ENCODE assay signal across 8 mouse cellular contexts in genomic region chr7:110801028-110801427, GRCm38 (mm10). TPM values are rescaled to one million over a fixed set of nuclear protein-coding genes. Genes with fewer than 3 reads are reported as not detected.
DNase-seq lines count a peak whose midpoint lies in the region; ATAC-seq lines count a peak whose summit lies in the region.

No protein-coding gene starts in this region.

- DNase-seq in WW6 (ENCODE audit: low read depth, low spot score), result peak; percentile 38
- DNase-seq in cerebellum, adult 9-10 months, result peak; percentile 91
- peak; percentile 65 to 83 for DNase-seq in frontal cortex, postnatal 10 days (ENCODE audit: low spot score in 2 of 2)
- peak; percentile 85 for DNase-seq in induced T-regulatory cell, adult 2 months (ENCODE audit: low read depth)
- DNase-seq in left cerebral cortex, postnatal 36 days (ENCODE audit: low spot score in 2 of 2), result peak; percentile 80 to 84
- DNase-seq in skeletal muscle tissue, adult 2 months (ENCODE audit: low read depth, low spot score), result peak; percentile 83
- DNase-seq in yolk sac, embryonic 10.5 days (ENCODE audit: low spot score), result peak; percentile 55

- no peak overlapping the region for H3K4me2 ChIP-seq in midbrain, embryonic 12.5 days (replicated peaks)

- no peak overlapping the region for H3K27ac ChIP-seq in midbrain, embryonic 12.5 days (replicated peaks)

- no peaks in the 10 kb centered on the region for H3K36me3 ChIP-seq in midbrain, embryonic 12.5 days

- no peak overlapping the region for H3K4me3 ChIP-seq in midbrain, embryonic 12.5 days

- H3K9me3 ChIP-seq in midbrain, embryonic 12.5 days, result no peaks in the 10 kb centered on the region

- no peak overlapping the region for H3K9ac ChIP-seq in midbrain, embryonic 12.5 days (replicated peaks)

- ATAC-seq in midbrain, embryonic 12.5 days (ENCODE audit: low FRiP score, low read depth), result peak; percentile 58; the same call in 1 of the 2 replicates

- no peaks in the 10 kb centered on the region for H3K4me1 ChIP-seq in midbrain, embryonic 12.5 days

- no peaks in the 10 kb centered on the region for H3K27me3 ChIP-seq in midbrain, embryonic 12.5 days

- WGBS in midbrain, embryonic 12.5 days, result under 1% methylated on average over 4 of the region's 4 CpGs

- intact Hi-C loops in left cerebral cortex, postnatal 36 days (cut with DNase I), result loop anchor here (1.0 to 10.0 kb wide), 3 partner anchors 34 to 166 kb away; partner anchors contain the start of gene Ampd3

RNA-seq across cellular contexts. Expression of gene Ampd3, which starts 33.0 kb away (rescaled TPM):
- 10 to 100 TPM; 19.7 to 25.4 TPM for total RNA-seq in left cerebral cortex, postnatal 36 days (2021)
- 1.2 and 2.2 TPM in 2 replicates for polyA plus RNA-seq in midbrain, embryonic 12.5 days (2016; fragmentation: Nextera tagmentation; extraction: Ambion mirVana)

RNA-seq across cellular contexts. Expression of gene Rnf141, which starts 43.2 kb away (rescaled TPM):
- total RNA-seq in left cerebral cortex, postnatal 36 days (2021), result 10 to 100 TPM; 70.1 to 79.3 TPM
- 27.0 and 28.6 TPM in 2 replicates for polyA plus RNA-seq in midbrain, embryonic 12.5 days (2016; fragmentation: Nextera tagmentation; extraction: Ambion mirVana)

Comparison
In these comparisons a context has a peak if more than half of its experiments do, and no peak if none do; other contexts are left out.
1. DNase-seq: peak in every context shown above with its lines; median percentile 91 in cerebellum, adult 9-10 months; 85 in induced T-regulatory cell, adult 2 months; 83 in skeletal muscle tissue, adult 2 months; 82 in left cerebral cortex, postnatal 36 days; 74 in frontal cortex, postnatal 10 days; 55 in yolk sac, embryonic 10.5 days; 38 in WW6.